Mouse (Mus musculus): ENCODE results near the gene Pgm5. TPM values are rescaled to one million over a fixed set of nuclear protein-coding genes. Genes with fewer than 3 reads are reported as not detected.

Pgm5 gene
- total RNA-seq (2023) = not detected in 2 replicates

GRCm38 (mm10) chr19:24861612-24862451 lies at the start of gene Pgm5:
Pgm5 (minus strand) TSS chr19:24861855.

DNA sequence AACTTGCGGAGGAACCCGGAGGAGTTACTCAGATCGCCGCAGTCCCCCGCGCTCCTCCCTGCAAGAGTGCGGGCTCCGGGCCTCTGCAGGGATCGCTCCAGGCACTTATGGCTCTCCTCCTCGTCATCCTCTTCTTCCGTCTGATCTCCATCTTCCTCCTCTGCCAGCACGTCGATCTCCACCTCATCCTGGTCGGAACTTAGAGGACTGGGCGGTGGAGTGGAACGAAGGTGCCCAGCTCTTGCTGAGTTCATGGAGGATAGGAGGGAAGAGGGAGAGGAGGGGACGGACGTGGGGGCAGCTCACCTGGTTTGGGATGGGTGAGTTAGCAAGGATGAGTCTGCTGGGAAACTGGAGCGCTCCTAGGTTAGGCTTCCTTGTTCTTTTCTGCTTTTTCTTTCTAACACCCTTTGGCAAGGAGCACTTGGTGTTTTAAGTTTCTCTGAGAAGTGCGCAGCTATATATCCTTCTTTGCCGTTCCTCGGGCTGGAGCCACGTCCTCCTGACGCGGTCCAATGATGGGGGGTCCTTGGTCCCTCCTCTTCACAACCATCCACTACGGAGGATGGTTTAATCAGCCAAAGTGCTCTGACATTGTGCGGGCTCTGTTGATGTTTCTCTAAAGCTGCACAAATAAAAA lies 39.0 kb upstream of the Pgm5 start, which contains the start of gene Foxd4:
Gene Foxd4, minus strand, starts transcription at position 617 of the 640 bp plus-strand sequence.

GRCm38 (mm10) chr19:24875129-24875870 lies 13.6 kb upstream of the Pgm5 start, which contains the start of gene Gm10053:
Gm10053 (plus strand) TSS chr19:24875686.

GRCm38 (mm10) chr19:24673762-24674161 lies 187.9 kb downstream of the Pgm5 start, which contains the start of gene Tmem252:
Tmem252 (plus strand) TSS chr19:24674008.

Other genes with a start within 250 kb of the Pgm5 start
- gene Tmem252, start 187.8 kb downstream of the Pgm5 start, total RNA-seq (2023) = not detected in 2 replicates
- gene Gm10053, start 13.8 kb upstream of the Pgm5 start, total RNA-seq (2023) = 35.1 and 49.7 TPM in 2 replicates
- gene Foxd4, start 39.3 kb upstream of the Pgm5 start, total RNA-seq (2023) = 4.5 TPM in 2 replicates
- 1.3 and 1.7 TPM in 2 replicates for gene Cbwd1, start 99.8 kb upstream of the Pgm5 start, total RNA-seq (2023)
- 338 and 448 TPM in 2 replicates for gene Dock8, start 137.7 kb upstream of the Pgm5 start, total RNA-seq (2023)